Mouse (Mus musculus): ENCODE data around the gene Rph3al. TPM values are rescaled to one million over a fixed set of nuclear protein-coding genes. Genes with fewer than 3 reads are reported as not detected.
A peak's percentile ranks its signal among the peaks of the same experiment; 100 is the strongest.

The Rph3al gene
- polyA plus RNA-seq, 1 experiment from 2014 or later: 18.0 TPM

DNA sequence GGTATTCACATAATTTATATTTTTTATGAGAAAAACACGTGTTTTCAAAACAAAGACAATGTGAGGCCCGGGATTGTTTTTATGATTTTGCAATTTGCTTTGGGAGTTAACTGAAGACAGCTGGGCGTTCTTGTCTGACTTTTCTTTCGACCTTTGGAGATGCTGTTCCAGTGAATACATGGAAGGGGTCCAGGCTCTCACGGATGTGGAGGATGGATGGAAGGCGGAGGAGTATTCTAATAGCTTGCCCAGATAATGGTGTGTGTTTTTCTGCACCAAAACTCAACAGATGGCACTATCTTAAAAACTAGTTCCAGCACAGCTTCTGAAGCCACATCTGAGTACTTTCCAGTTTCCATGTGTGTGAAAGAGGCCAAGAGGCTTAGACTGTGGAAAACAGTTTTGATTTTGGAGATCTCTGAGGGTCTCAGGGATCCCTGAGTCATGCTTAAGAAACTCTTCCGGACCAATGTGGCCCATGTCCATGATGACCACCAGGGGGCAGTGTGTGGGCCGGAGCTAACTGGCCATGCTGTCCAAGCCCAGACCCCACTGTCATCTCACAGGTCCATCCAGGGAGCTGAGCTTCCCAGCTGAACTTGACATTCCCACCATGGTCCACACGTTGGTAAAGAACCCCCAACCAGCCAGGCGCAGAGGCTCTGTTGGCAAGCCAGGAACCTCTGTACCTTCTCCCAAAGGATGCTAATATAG, 25.1 kb downstream of the Rph3al start:
- Histone ChIP-seq H3K9ac (replicated peaks; ENCODE audit: low read length) (no peak overlapping the region), H3K4me2 (replicated peaks; ENCODE audit: low read depth, low read length) (no peak overlapping the region), H3K27ac (ENCODE audit: low read length) (no peak overlapping the region), H3K27me3 (ENCODE audit: insufficient read depth, low read length) (no peaks in the 10 kb centered on the region), H3K36me3 (ENCODE audit: insufficient read depth, low read length) (no peaks in the 10 kb centered on the region), H3K4me1 (ENCODE audit: insufficient read depth, low read length) (no peaks in the 10 kb centered on the region), H3K9me3 (ENCODE audit: low read length) (no peaks in the 10 kb centered on the region; the same call in 1 of the 2 replicates), H3K4me3 (ENCODE audit: low read length) (no peak overlapping the region)
- 41% methylated on average over 10 of the region's 10 CpGs for WGBS
- ATAC-seq (ENCODE audit: low FRiP score, low TSS enrichment): peak; percentile 75

- 95% methylated on average over 1 of the region's 1 CpGs for WGBS
- no peak for ATAC-seq (ENCODE audit: low FRiP score, low TSS enrichment)
Measured at GRCm38 (mm10) chr11:75911962-75912361, 26.3 kb downstream of the Rph3al start.

DNA sequence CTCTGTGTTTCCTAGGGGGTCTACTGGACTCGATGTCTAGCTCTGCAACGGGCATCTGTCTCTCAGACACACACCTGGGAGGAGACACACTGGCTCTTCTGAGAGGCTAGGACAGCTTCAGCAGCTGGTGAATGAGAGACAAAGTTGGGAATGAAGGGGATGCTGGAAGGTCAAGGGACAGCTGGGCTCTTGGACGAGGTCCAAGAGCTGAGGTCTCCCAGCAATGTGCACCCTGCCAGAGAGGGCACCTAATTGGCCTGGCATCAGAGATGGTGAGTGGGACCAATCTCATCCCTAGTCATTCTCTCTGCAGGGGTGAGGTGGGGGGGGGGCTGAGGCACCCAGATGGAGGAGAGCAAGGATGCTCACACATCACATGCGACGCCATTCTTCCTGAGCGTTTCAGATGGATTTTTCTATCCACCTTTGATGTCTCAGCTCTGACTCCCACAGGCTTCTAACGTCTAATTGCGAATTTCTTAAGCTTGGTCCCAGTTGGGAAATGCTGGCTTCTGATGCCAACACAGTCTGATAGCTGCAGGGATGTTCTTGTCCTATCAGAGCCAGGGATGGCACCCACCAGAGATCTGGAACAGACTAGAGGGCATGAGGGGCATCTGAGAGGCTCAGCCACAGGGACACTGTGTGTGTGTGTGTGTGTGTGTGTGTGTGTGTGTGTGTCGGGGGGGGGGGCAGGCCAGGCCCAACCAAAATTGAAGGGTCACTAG, 28.4 kb downstream of the Rph3al start:
- no peak overlapping the region for H3K4me3 ChIP-seq (ENCODE audit: low read length)
- H3K4me2 ChIP-seq (replicated peaks; ENCODE audit: low read depth, low read length): no peak overlapping the region
- H3K9ac ChIP-seq (replicated peaks; ENCODE audit: low read length): no peak overlapping the region
- H3K36me3 ChIP-seq (ENCODE audit: insufficient read depth, low read length): no peaks in the 10 kb centered on the region
- no peak overlapping the region for H3K27ac ChIP-seq (ENCODE audit: low read length)
- H3K27me3 ChIP-seq (ENCODE audit: insufficient read depth, low read length): no peaks in the 10 kb centered on the region
- H3K9me3 ChIP-seq (ENCODE audit: low read length): no peaks in the 10 kb centered on the region; the same call in 1 of the 2 replicates
- H3K4me1 ChIP-seq (ENCODE audit: insufficient read depth, low read length): peaks cover 30% of the 10 kb centered on the region
- no peak for ATAC-seq (ENCODE audit: low FRiP score, low TSS enrichment)
- WGBS: 78% methylated on average over 9 of the region's 9 CpGs

More at GRCm38 (mm10) chr11:75911962-75912361, 26.3 kb downstream of the Rph3al start:
- Histone ChIP-seq H3K36me3 (ENCODE audit: insufficient read depth, low read length) (no peaks in the 10 kb centered on the region), H3K27me3 (ENCODE audit: insufficient read depth, low read length) (no peaks in the 10 kb centered on the region), H3K4me2 (replicated peaks; ENCODE audit: low read depth, low read length) (no peak overlapping the region), H3K4me3 (ENCODE audit: low read length) (no peak overlapping the region), H3K27ac (ENCODE audit: low read length) (no peak overlapping the region), H3K9ac (replicated peaks; ENCODE audit: low read length) (no peak overlapping the region), H3K9me3 (ENCODE audit: low read length) (no peaks in the 10 kb centered on the region; the same call in 1 of the 2 replicates), H3K4me1 (ENCODE audit: insufficient read depth, low read length) (peaks cover 11% of the 10 kb centered on the region)

- no peak overlapping the region for H3K4me3 ChIP-seq (ENCODE audit: low read length)
- H3K27ac ChIP-seq (ENCODE audit: low read length): peak overlapping the region; percentile 91; the same call in 1 of the 2 replicates
- H3K9me3 ChIP-seq (ENCODE audit: low read length): no peaks in the 10 kb centered on the region; the same call in 1 of the 2 replicates
- no peak for ATAC-seq (ENCODE audit: low FRiP score, low TSS enrichment)
- H3K4me2 ChIP-seq (replicated peaks; ENCODE audit: low read depth, low read length): no peak overlapping the region
- no peaks in the 10 kb centered on the region for H3K36me3 ChIP-seq (ENCODE audit: insufficient read depth, low read length)
- H3K4me1 ChIP-seq (ENCODE audit: insufficient read depth, low read length): peaks cover 39% of the 10 kb centered on the region
- no peaks in the 10 kb centered on the region for H3K27me3 ChIP-seq (ENCODE audit: insufficient read depth, low read length)
- WGBS: 76% methylated on average over 4 of the region's 4 CpGs
- no peak overlapping the region for H3K9ac ChIP-seq (replicated peaks; ENCODE audit: low read length)
Measured at GRCm38 (mm10) chr11:75907406-75907805, 30.8 kb downstream of the Rph3al start.

GRCm38 (mm10) chr11:75906556-75906955, 31.7 kb downstream of the Rph3al start:
- Histone ChIP-seq H3K4me2 (replicated peaks; ENCODE audit: low read depth, low read length) (peak overlapping the region; percentile 47), H3K9ac (replicated peaks; ENCODE audit: low read length) (peak overlapping the region; percentile 14; the same call in 1 of the 2 replicates), H3K27ac (ENCODE audit: low read length) (peak overlapping the region; percentile 91), H3K36me3 (ENCODE audit: insufficient read depth, low read length) (no peaks in the 10 kb centered on the region), H3K4me1 (ENCODE audit: insufficient read depth, low read length) (peaks cover 39% of the 10 kb centered on the region), H3K4me3 (ENCODE audit: low read length) (peak overlapping the region; percentile 33), H3K9me3 (ENCODE audit: low read length) (no peaks in the 10 kb centered on the region; the same call in 1 of the 2 replicates), H3K27me3 (ENCODE audit: insufficient read depth, low read length) (no peaks in the 10 kb centered on the region)
- 31% methylated on average over 12 of the region's 12 CpGs for WGBS
- peak; percentile 70 for ATAC-seq (ENCODE audit: low FRiP score, low TSS enrichment)

DNA sequence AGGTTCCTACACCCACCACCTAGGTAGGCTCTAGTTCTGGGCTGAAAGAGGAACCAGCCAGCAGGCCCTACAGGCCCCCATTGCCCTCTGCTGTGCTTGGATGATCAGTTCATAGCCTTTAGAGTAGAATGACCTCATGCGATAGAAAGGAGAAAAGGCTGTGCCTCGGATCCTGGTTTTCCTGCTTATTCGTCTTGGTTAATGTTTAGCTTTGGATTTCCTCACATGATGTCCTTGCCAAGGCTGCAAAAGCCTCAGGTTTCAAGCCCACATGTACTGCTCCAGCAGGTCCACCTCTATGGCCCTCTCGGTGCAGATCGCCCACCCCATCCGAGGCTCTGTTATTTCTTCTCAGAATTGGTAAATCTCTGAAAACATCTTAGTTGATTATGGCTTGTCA, 33.2 kb downstream of the Rph3al start:
- WGBS: 29% methylated on average over 6 of the region's 6 CpGs
- ATAC-seq (ENCODE audit: low FRiP score, low TSS enrichment): peak; percentile 85
- Histone ChIP-seq H3K27ac (ENCODE audit: low read length) (peak overlapping the region; percentile 91), H3K36me3 (ENCODE audit: insufficient read depth, low read length) (no peaks in the 10 kb centered on the region), H3K9me3 (ENCODE audit: low read length) (no peaks in the 10 kb centered on the region), H3K4me3 (ENCODE audit: low read length) (peak overlapping the region; percentile 13; the same call in 1 of the 2 replicates), H3K27me3 (ENCODE audit: insufficient read depth, low read length) (no peaks in the 10 kb centered on the region), H3K9ac (replicated peaks; ENCODE audit: low read length) (peak overlapping the region; percentile 36), H3K4me2 (replicated peaks; ENCODE audit: low read depth, low read length) (peak overlapping the region; percentile 47), H3K4me1 (ENCODE audit: insufficient read depth, low read length) (peaks cover 39% of the 10 kb centered on the region)

DNA sequence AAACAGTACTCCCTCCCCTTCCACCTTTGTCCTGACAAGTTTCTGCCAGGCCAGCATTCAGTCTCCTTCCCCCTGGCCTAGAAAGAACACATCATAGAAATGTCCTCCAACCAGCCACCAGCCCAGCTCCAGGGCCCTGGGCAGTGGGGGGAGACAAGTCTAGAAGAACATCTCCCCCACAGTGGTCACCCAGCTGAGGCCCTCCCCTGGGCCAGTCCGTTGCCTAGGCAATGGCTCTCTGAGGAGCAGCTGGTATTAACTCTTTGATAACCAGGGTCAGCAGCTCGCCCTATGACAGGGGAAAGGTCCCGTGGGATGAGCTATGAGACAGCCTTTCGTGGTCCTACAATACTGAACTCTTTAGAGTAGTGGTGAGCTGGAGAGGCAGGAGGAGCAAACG, 33.7 kb downstream of the Rph3al start:
- H3K9ac ChIP-seq (replicated peaks; ENCODE audit: low read length): peak overlapping the region; percentile 36
- H3K9me3 ChIP-seq (ENCODE audit: low read length): no peaks in the 10 kb centered on the region
- no peaks in the 10 kb centered on the region for H3K36me3 ChIP-seq (ENCODE audit: insufficient read depth, low read length)
- ATAC-seq (ENCODE audit: low FRiP score, low TSS enrichment): peak; percentile 86
- H3K4me2 ChIP-seq (replicated peaks; ENCODE audit: low read depth, low read length): peak overlapping the region; percentile 37
- H3K4me1 ChIP-seq (ENCODE audit: insufficient read depth, low read length): peaks cover 39% of the 10 kb centered on the region
- peak overlapping the region; percentile 13; the same call in 1 of the 2 replicates for H3K4me3 ChIP-seq (ENCODE audit: low read length)
- WGBS: 24% methylated on average over 5 of the region's 5 CpGs
- no peaks in the 10 kb centered on the region for H3K27me3 ChIP-seq (ENCODE audit: insufficient read depth, low read length)
- peak overlapping the region; percentile 91 for H3K27ac ChIP-seq (ENCODE audit: low read length)

- H3K27ac ChIP-seq (ENCODE audit: low read length): peak overlapping the region; percentile 91; the same call in 1 of the 2 replicates
- WGBS: 88% methylated on average over 3 of the region's 3 CpGs
- H3K27me3 ChIP-seq (ENCODE audit: insufficient read depth, low read length): no peaks in the 10 kb centered on the region
- no peak overlapping the region for H3K4me2 ChIP-seq (replicated peaks; ENCODE audit: low read depth, low read length)
- H3K36me3 ChIP-seq (ENCODE audit: insufficient read depth, low read length): no peaks in the 10 kb centered on the region
- no peak overlapping the region for H3K4me3 ChIP-seq (ENCODE audit: low read length)
- ATAC-seq (ENCODE audit: low FRiP score, low TSS enrichment): no peak
- H3K4me1 ChIP-seq (ENCODE audit: insufficient read depth, low read length): peaks cover 39% of the 10 kb centered on the region
- H3K9ac ChIP-seq (replicated peaks; ENCODE audit: low read length): no peak overlapping the region
- H3K9me3 ChIP-seq (ENCODE audit: low read length): no peaks in the 10 kb centered on the region
Measured at GRCm38 (mm10) chr11:75903486-75903885, 34.7 kb downstream of the Rph3al start.

- Histone ChIP-seq H3K36me3 (ENCODE audit: insufficient read depth, low read length) (no peaks in the 10 kb centered on the region), H3K9me3 (ENCODE audit: low read length) (no peaks in the 10 kb centered on the region), H3K4me2 (replicated peaks; ENCODE audit: low read depth, low read length) (no peak overlapping the region), H3K4me1 (ENCODE audit: insufficient read depth, low read length) (peaks cover 21% of the 10 kb centered on the region), H3K27ac (ENCODE audit: low read length) (no peak overlapping the region), H3K27me3 (ENCODE audit: insufficient read depth, low read length) (no peaks in the 10 kb centered on the region), H3K4me3 (ENCODE audit: low read length) (no peak overlapping the region), H3K9ac (replicated peaks; ENCODE audit: low read length) (no peak overlapping the region)
- WGBS: 68% methylated on average over 6 of the region's 6 CpGs
- ATAC-seq (ENCODE audit: low FRiP score, low TSS enrichment): no peak
Measured at GRCm38 (mm10) chr11:75901339-75901738, 36.9 kb downstream of the Rph3al start.

DNA sequence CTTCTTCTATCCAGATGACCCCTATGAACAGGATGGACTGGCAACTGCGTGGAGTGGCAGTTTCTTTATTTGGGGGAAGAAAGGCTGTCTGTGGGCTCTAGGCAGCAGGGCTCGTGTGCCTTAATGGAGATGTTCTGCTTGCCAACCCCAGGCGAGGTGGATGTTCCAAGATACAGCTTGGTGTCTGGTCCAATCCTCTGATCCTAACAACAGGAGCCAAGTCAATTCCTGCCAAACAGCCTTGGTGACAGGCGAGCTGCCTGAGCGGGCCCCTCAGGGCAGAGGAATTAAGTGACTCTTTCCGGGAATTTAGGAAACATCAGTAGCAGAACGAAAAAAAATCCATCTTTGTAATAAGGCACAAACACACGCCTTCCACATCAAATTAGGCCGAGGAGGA, 38.6 kb downstream of the Rph3al start:
- WGBS: 68% methylated on average over 9 of the region's 9 CpGs
- Histone ChIP-seq H3K4me2 (replicated peaks; ENCODE audit: low read depth, low read length) (no peak overlapping the region), H3K4me3 (ENCODE audit: low read length) (no peak overlapping the region), H3K27me3 (ENCODE audit: insufficient read depth, low read length) (no peaks in the 10 kb centered on the region), H3K36me3 (ENCODE audit: insufficient read depth, low read length) (no peaks in the 10 kb centered on the region), H3K9ac (replicated peaks; ENCODE audit: low read length) (no peak overlapping the region), H3K4me1 (ENCODE audit: insufficient read depth, low read length) (peaks cover 16% of the 10 kb centered on the region), H3K9me3 (ENCODE audit: low read length) (no peaks in the 10 kb centered on the region), H3K27ac (ENCODE audit: low read length) (no peak overlapping the region)
- ATAC-seq (ENCODE audit: low FRiP score, low TSS enrichment): no peak

All from kidney, embryonic 16.5 days (tissue).